Mouse (Mus musculus) kidney, embryonic 16.5 days (tissue): Measurements from ENCODE around the gene Gcnt2. TPM values are rescaled to one million over a fixed set of nuclear protein-coding genes. Genes with fewer than 3 reads are reported as not detected.
"Not testable (repeated sequence)": the region's sequence is repeated elsewhere in the genome, so short reads cannot be mapped to it uniquely, and the experiment has no call there.

Experiments
- ATAC-seq: fragments of 200-750 bp; cut with Nextera tagmentation; 2 replicates; pipeline ENCODE4 v1.8.0; 2017; ENCODE audit warnings: moderate TSS enrichment; ENCODE audit not compliant: low FRiP score, low TSS enrichment
- H3K27ac ChIP-seq: fragments of 300-500 bp; sonication (generic); 2 replicates; pipeline ENCODE4 v1.5.1; 2014; ENCODE audit warnings: low read length
- H3K27me3 ChIP-seq: fragments of 300-500 bp; sonication (generic); 2 replicates; pipeline ENCODE4 v1.6.1; 2014; ENCODE audit warnings: low read length, control low read depth, mixed read lengths; ENCODE audit not compliant: insufficient read depth
- H3K36me3 ChIP-seq: fragments of 300-500 bp; sonication (generic); 2 replicates; pipeline ENCODE4 v1.6.1; 2014; ENCODE audit warnings: low read length, control low read depth, mixed read lengths; ENCODE audit not compliant: insufficient read depth
- H3K4me1 ChIP-seq: fragments of 300-500 bp; sonication (generic); 2 replicates; pipeline ENCODE4 v1.6.1; 2014; ENCODE audit warnings: low read length, control low read depth, mixed read lengths; ENCODE audit not compliant: insufficient read depth
- H3K4me2 ChIP-seq: fragments of 300-500 bp; sonication (generic); replicated peaks from 2 replicates; pipeline ENCODE4 v1.6.1; 2014; ENCODE audit warnings: low read depth, low read length
- H3K4me3 ChIP-seq: fragments of 300-500 bp; sonication (generic); 2 replicates; pipeline ENCODE4 v1.5.1; 2014; ENCODE audit warnings: mild to moderate bottlenecking, low read length
- H3K9ac ChIP-seq: fragments of 300-500 bp; sonication (generic); replicated peaks from 2 replicates; pipeline ENCODE4 v1.6.1; 2014; ENCODE audit warnings: low read length
- H3K9me3 ChIP-seq: fragments of 300-500 bp; sonication (generic); 2 replicates; pipeline ENCODE4 v1.6.1; 2016; ENCODE audit warnings: low read length, control low read depth
- WGBS: fragments of 180-500 bp; shearing (Covaris S2); extraction: QIAGEN DNeasy Blood & Tissue Kit; methylation state at CpG from one replicate; pipeline ENCODE4 v1.1.7; 2014; 5-methylcytosine and 5-hydroxymethylcytosine counted together
- polyA plus RNA-seq: library from polyadenylated mRNA; unstranded; fragments of >200 nt; fragmentation: Nextera tagmentation; extraction: Ambion mirVana; gene quantifications from 2 replicates; pipeline ENCODE4 v1.2.1, GENCODE M21; 2015

The Gcnt2 gene
- polyA plus RNA-seq, 1 experiment from 2014 or later: 5.9 TPM

- Histone ChIP-seq H3K4me1 (no peaks in the 10 kb centered on the region), H3K27ac (no peak overlapping the region), H3K36me3 (no peaks in the 10 kb centered on the region), H3K27me3 (no peaks in the 10 kb centered on the region), H3K4me3 (no peak overlapping the region), H3K9me3 (no peaks in the 10 kb centered on the region), H3K4me2 (no peak overlapping the region), H3K9ac (no peak overlapping the region)
- WGBS: 84% methylated on average over 2 of the region's 2 CpGs
- no peak for ATAC-seq
These were observed 112.3 kb downstream of the Gcnt2 start for GRCm38 (mm10) chr13:40971831-40972230.

- Histone ChIP-seq H3K27me3 (no peaks in the 10 kb centered on the region), H3K27ac (no peak overlapping the region), H3K36me3 (no peaks in the 10 kb centered on the region), H3K4me3 (no peak overlapping the region), H3K9me3 (no peaks in the 10 kb centered on the region), H3K9ac (no peak overlapping the region), H3K4me1 (no peaks in the 10 kb centered on the region), H3K4me2 (no peak overlapping the region)
- ATAC-seq: no peak
- 78% methylated on average over 5 of the region's 5 CpGs for WGBS
These were observed 113.4 kb downstream of the Gcnt2 start for GRCm38 (mm10) chr13:40972976-40973375.

GRCm38 (mm10) chr13:40977609-40978008 lies 118.1 kb downstream of the Gcnt2 start:
- H3K4me1 ChIP-seq: no peaks in the 10 kb centered on the region
- 26% methylated on average over 7 of the region's 7 CpGs for WGBS
- ATAC-seq: no peak
- H3K4me3 ChIP-seq: no peak overlapping the region
- no peaks in the 10 kb centered on the region for H3K36me3 ChIP-seq
- no peak overlapping the region for H3K9ac ChIP-seq
- no peaks in the 10 kb centered on the region for H3K27me3 ChIP-seq
- H3K9me3 ChIP-seq: no peaks in the 10 kb centered on the region
- no peak overlapping the region for H3K4me2 ChIP-seq
- no peak overlapping the region for H3K27ac ChIP-seq

GRCm38 (mm10) chr13:40978652-40979051 lies 119.1 kb downstream of the Gcnt2 start:
- no peaks in the 10 kb centered on the region for H3K36me3 ChIP-seq
- H3K27ac ChIP-seq: no peak overlapping the region; the same call in 1 of the 2 replicates
- no peak overlapping the region for H3K4me2 ChIP-seq
- no peaks in the 10 kb centered on the region for H3K4me1 ChIP-seq
- H3K4me3 ChIP-seq: no peak overlapping the region
- 0 out of 2 replicates have a peak, but pooled peaks have one; percentile 51 for ATAC-seq
- no peak overlapping the region for H3K9ac ChIP-seq
- 74% methylated on average over 4 of the region's 4 CpGs for WGBS
- no peaks in the 10 kb centered on the region for H3K27me3 ChIP-seq
- no peaks in the 10 kb centered on the region for H3K9me3 ChIP-seq

GRCm38 (mm10) chr13:40979321-40979720 lies 119.8 kb downstream of the Gcnt2 start:
- no peak for ATAC-seq
- Histone ChIP-seq H3K36me3 (no peaks in the 10 kb centered on the region), H3K4me1 (no peaks in the 10 kb centered on the region), H3K27ac (peak overlapping the region; percentile 21; the same call in 1 of the 2 replicates), H3K27me3 (no peaks in the 10 kb centered on the region), H3K4me3 (no peak overlapping the region), H3K4me2 (no peak overlapping the region), H3K9ac (no peak overlapping the region), H3K9me3 (no peaks in the 10 kb centered on the region)
- WGBS: 42% methylated on average over 2 of the region's 2 CpGs

- H3K4me2 ChIP-seq: no peak overlapping the region
- H3K36me3 ChIP-seq: no peaks in the 10 kb centered on the region
- H3K27me3 ChIP-seq: no peaks in the 10 kb centered on the region
- H3K4me1 ChIP-seq: no peaks in the 10 kb centered on the region
- H3K27ac ChIP-seq: no peak overlapping the region
- H3K9ac ChIP-seq: no peak overlapping the region
- 86% methylated on average over 1 of the region's 1 CpGs for WGBS
- H3K9me3 ChIP-seq: no peaks in the 10 kb centered on the region
- H3K4me3 ChIP-seq: no peak overlapping the region
- ATAC-seq: no peak
These were observed 123.2 kb downstream of the Gcnt2 start for GRCm38 (mm10) chr13:40982759-40983158.

- Histone ChIP-seq H3K9me3 (no peaks in the 10 kb centered on the region), H3K9ac (no peak overlapping the region), H3K27me3 (no peaks in the 10 kb centered on the region), H3K4me1 (no peaks in the 10 kb centered on the region), H3K4me3 (no peak overlapping the region), H3K4me2 (no peak overlapping the region), H3K36me3 (no peaks in the 10 kb centered on the region), H3K27ac (no peak overlapping the region)
- no peak for ATAC-seq
- 88% methylated on average over 5 of the region's 5 CpGs for WGBS
These were observed 126.5 kb downstream of the Gcnt2 start for GRCm38 (mm10) chr13:40986081-40986480.

- not testable (repeated sequence) for H3K27me3 ChIP-seq, H3K4me2 ChIP-seq, H3K36me3 ChIP-seq, ATAC-seq, H3K27ac ChIP-seq, H3K4me1 ChIP-seq, H3K9ac ChIP-seq, H3K9me3 ChIP-seq, H3K4me3 ChIP-seq
- 63% methylated on average over 4 of the region's 4 CpGs for WGBS
These were observed 128.2 kb downstream of the Gcnt2 start for GRCm38 (mm10) chr13:40987608-40988303.

GRCm38 (mm10) chr13:40988418-40988817 lies 128.9 kb downstream of the Gcnt2 start:
- Histone ChIP-seq H3K27ac (no peak overlapping the region), H3K4me1 (no peaks in the 10 kb centered on the region), H3K4me3 (no peak overlapping the region), H3K9me3 (no peaks in the 10 kb centered on the region), H3K4me2 (no peak overlapping the region), H3K36me3 (no peaks in the 10 kb centered on the region), H3K27me3 (no peaks in the 10 kb centered on the region), H3K9ac (no peak overlapping the region)
- no peak for ATAC-seq
- 53% methylated on average over 2 of the region's 2 CpGs for WGBS

GRCm38 (mm10) chr13:40994487-40995263 lies 135.1 kb downstream of the Gcnt2 start:
- Histone ChIP-seq H3K27me3 (no peaks in the 10 kb centered on the region), H3K27ac (peak overlapping the region; percentile 76)
- ATAC-seq: peak; percentile 77

More at GRCm38 (mm10) chr13:40994487-40995263, 135.1 kb downstream of the Gcnt2 start:
- Histone ChIP-seq H3K36me3 (no peaks in the 10 kb centered on the region), H3K9ac (peak overlapping the region; percentile 3; the same call in 1 of the 2 replicates), H3K9me3 (no peaks in the 10 kb centered on the region), H3K4me1 (peaks cover 9% of the 10 kb centered on the region; the same call in 1 of the 2 replicates), H3K4me2 (peak overlapping the region; percentile 26; the same call in 1 of the 2 replicates), H3K4me3 (0 out of 2 replicates have a peak overlapping the region, but pooled peaks have one; percentile 4)
- WGBS: 8% methylated on average over 8 of the region's 8 CpGs
